Mouse (Mus musculus) brain, embryonic 18.5 days (tissue): Measurements from ENCODE around the gene Auts2.

Experiments
- DNase-seq: peaks from one replicate; pipeline ENCODE4 v3.0.0-alpha.2; 2012; ENCODE audit warnings: low read depth, low spot score

Gene Auts2

DNA sequence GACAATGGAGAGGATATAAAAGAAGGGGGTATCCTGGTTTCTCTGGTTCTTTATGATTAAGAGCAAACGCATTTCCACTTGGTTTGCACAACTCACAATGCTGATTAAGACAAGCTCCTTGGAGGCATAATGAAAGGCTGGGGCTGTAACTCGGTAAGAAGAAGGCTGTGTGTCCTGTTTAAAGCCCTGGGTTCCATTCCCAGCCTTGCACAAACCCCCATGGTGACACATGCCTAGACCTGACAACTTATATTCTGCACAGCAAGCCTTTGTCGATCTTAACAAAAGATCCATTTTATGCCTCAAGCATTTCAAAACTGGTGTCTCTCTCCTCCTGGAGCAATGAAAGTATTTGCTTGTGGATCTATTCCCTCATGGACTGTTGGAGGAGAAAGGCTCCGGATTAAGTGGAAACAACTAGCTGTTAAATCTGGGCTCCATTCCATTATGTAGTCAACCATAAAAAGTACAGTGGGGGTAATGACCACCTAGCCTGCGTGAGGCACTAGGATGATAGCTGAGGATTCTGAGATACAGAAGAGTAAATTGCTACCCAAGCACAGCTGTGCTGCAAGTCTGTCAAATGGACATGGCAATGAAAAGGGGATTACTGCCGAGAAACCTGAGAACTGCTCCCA, 218.8 kb downstream of the Auts2 start:
- DNase-seq, result no peak

GRCm38 (mm10) chr5:132323608-132324007, 219.5 kb downstream of the Auts2 start:
- no peak for DNase-seq

DNA sequence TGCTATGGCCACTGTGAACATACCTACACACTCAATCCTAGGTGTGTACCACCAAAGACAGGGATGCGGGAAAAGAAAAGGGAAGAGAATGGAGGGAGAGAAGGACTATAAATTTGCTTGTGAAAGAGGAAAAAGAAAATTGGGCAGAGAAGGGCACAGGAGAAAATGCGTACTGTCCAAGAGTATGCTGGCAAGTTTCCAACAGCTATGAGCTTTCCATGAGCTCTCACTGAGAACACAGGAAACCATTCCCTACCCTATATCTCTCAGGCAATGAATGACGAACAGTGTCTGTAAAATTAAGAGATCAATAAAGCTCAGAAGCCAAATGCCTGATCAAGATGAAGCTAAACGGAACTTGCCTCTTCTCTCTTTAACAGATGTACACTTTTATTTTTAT, 220.2 kb downstream of the Auts2 start:
- DNase-seq, result no peak

GRCm38 (mm10) chr5:132318026-132318765, 224.9 kb downstream of the Auts2 start:
- DNase-seq, result no peak

DNA sequence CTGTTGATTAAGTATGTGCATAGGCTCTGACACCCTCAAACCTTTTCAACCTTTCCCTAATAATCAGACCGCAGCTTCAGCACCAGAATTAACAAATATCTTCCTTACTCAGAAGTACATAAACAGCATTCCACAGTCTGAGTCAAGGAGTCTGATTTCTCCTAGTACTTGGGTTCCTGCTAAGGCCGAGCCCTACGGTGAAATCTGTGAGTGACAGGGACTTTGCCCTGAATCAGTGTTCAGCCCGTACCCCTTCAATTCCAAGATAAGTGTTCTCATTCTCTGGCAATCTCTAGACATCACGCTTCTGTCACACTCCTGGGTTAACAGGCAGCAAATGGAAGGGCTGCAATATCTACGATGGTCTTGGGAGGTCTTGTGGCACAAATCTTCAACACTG, 226.2 kb downstream of the Auts2 start:
- DNase-seq, result no peak

GRCm38 (mm10) chr5:132314300-132314699, 228.8 kb downstream of the Auts2 start:
- no peak for DNase-seq

GRCm38 (mm10) chr5:132307000-132307399, 236.1 kb downstream of the Auts2 start:
- no peak for DNase-seq

GRCm38 (mm10) chr5:132305354-132305934, 237.7 kb downstream of the Auts2 start:
- DNase-seq, result no peak

DNA sequence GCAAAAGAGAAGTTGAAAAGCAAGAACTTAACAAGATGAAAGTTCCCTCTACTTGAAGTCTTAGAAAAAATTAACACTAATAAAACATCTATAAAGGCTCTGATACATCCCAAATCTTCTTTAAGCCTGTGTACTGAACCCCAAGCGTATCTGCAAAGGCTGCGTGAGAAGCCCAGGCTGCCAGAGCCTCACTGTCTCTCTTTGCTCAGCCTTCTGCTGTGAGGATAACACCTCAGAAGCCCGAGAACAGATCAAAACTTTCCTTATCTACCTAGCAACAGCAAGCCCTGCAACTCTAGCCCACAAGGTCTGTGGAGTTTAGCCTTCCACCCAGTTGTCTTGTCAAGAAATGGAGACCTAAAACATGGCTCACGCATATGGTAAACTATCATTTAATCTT, 240.4 kb downstream of the Auts2 start:
- no peak for DNase-seq

GRCm38 (mm10) chr5:132300794-132301193, 242.3 kb downstream of the Auts2 start:
- DNase-seq, result no peak

DNA sequence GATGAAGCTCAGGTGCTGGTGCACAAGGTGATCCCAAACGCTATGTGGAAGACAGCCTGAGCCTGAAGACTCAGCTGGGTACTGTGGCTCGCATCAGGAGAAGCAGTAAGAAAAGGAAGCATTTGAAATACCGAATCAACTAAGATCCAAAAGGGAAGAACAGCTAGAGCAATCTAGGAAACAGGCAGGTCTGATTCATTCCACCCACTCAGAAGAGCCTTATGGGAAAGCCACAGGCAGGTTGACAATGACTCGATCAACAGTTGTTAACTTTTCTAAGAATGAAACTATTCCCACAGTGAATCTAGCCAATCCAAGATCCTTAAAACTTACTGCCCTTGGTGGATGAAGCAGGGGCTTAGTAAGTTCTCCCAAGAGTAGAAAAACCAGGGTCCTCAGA, 243.4 kb downstream of the Auts2 start:
- no peak for DNase-seq

GRCm38 (mm10) chr5:132298996-132299395, 244.1 kb downstream of the Auts2 start:
- no peak for DNase-seq

- no peak for DNase-seq
Measured at GRCm38 (mm10) chr5:132297309-132297708, 245.8 kb downstream of the Auts2 start.

GRCm38 (mm10) chr5:132294469-132294868, 248.7 kb downstream of the Auts2 start:
- DNase-seq, result no peak

- DNase-seq, result no peak
Measured at GRCm38 (mm10) chr5:132292932-132293331, 250.2 kb downstream of the Auts2 start.

DNA sequence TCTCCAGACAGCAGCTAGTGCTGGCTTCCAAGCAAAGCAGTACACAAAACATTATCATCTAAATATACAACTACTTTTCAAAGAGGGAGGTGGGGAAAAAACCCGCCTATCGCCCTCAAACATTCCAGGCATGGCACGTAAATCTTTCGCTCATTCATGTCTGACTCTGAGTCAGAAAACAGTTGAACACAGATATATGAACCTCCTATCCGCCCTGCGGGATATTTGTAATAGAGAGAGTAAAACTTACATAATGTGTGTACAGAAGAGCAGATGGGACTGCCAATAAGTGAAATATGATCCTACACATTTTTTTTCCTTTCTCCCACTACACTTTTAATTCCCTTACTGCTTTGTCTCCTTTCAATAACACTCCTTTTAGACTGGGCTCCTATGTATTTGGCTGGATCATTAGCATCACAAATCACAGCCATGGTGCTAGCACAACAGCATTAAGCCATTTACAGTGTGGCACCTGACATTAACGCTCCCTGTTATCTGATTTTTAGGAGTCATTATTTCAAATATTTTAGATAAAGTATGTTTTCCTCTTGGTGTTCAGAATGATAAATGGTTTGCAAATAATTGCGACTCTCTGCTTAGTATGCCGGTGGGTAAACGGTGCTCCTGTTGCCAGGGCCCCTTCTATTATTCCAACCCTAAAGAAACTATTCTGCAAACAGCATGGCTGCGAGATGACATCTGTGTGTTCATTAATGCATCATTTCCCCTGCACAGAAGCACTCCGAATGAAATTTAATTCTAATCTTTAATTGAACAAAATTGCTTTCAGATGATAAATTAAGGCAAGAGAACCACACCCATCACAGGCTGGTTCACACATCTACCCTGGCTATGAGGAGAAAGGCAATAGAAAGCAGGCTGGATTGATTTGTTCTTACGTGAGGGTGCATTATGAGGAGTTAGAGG, 252.3 kb downstream of the Auts2 start:
- DNase-seq, result no peak

DNA sequence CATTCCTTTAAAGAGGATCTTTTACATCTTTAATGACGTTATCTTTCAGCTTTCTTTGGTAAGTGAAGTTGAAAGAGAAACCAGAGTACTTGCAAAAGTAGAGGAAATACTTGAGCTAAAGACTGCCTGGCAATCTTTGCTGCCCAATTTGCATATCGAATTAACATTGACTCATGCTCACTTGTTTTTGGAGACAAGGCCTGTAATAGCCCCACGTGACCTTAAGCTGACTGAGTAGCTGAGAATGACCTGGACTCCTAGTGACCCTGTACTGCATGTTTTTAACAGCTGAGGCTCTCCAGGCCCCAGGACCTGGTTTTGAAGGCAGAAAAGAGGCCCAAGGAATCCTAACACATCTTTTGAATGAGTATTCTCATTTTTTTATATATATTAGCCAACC, 259.4 kb downstream of the Auts2 start:
- no peak for DNase-seq

DNA sequence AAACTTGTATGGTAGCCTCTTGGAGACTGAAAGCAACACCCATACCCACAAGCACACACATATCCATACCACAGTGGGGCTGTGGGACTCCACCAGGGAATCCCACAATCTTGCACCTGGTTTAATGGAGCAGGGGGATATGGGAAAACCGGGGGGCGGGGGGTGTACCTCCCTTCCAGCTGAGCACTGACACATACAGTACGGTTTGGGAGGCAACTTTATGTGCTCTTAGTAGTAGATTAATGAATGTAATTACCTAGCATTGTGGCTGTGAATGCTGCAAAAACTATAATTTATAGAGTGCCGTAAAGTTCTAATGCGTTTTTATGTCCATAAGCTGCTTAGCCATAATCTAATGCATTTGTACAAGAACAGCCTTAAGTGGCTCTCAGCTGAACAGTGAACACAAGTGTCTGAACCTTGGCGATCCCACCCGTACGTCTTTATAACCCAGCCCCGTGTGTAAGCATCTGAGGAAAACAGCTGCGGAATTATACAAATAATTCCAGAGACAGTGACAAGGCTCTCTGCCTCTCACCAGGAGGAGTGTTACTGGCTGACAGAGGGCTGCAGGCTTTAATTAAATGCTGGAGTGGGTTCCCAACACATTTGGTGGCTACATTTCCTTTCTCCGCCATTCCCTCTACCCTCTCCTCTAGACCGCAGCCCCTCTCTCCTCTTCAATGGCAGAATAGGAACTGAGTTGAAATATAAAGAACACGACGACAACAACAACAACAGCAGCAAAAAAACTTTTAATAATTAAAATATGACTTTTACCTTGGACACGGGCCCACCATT, 268.8 kb downstream of the Auts2 start:
- no peak for DNase-seq

DNA sequence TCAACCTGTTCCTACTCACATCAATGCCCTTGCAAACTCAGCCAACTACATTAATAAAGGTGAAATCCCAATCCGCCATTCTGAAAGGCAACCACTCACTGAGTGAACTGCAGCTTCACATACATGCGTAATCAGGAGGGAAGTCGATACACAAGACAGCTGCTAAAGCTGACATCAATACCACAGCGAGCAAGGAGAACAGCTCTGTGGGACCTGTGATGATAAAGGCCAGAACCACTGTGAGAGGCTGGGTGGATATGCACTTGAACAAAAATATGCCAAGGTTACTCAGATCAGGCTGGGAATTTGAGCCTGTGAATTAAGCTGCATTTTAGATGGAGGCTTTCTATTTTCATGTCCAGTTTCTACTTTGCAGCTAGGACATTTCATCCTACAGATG, 271.0 kb downstream of the Auts2 start:
- DNase-seq, result no peak

GRCm38 (mm10) chr5:132270896-132271295, 272.2 kb downstream of the Auts2 start:
- DNase-seq, result no peak

- no peak for DNase-seq
Measured at GRCm38 (mm10) chr5:132270074-132270473, 273.1 kb downstream of the Auts2 start.
